Mouse (Mus musculus): ENCODE data around the gene Pacs1.

The Pacs1 gene

DNA sequence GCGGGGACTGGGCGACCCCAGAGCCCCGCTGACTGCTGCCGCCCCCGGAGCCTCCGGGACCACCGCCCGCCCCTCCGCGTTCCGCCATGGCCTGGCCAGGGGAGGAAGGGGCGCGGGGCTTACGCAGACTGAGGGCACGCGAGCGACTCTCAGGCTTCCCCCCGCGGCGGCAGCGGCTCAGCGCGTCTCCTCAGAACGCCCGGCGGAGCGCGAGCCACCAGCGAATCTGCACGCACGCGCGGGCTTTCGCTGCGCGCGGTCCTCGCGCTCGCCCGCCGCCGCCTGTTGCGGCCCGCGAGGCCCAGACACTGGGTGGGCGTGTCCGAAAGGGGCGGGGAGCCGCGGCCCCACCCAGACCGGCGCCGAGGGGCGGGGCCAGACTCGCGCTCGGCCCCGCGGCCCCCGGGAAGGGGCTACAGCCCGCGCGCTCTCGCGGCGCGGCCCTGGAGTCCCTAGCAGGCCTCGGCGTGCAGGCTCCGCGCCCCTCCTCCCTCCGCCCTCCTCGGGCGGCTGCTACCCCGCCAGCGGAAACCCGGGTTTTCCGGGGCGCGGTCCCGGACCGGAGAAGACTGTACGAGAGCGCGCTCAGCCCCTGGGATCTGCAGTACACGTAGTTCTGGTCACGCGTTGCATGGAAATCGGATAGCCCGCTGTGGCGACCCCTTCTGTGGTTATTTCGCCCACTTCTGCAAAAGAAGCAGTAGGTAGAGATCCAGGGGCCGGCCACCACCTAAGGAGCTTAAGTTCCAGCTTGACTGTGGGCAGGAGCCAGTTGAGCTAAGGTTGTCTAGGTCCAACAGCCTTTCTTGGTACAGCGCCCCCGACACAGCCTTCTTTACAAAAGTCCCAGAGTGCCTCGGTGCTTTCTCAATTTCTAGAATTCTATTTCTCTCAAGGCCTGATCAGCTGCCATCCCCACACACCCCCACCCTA, at the start of gene Pacs1:
TSS of gene Pacs1 (minus strand) at position 319 of the 933 bp plus-strand sequence.
- DNase-seq (ENCODE audit: low spot score in 2 of 2) = peak; percentile 74 to 87

DNA sequence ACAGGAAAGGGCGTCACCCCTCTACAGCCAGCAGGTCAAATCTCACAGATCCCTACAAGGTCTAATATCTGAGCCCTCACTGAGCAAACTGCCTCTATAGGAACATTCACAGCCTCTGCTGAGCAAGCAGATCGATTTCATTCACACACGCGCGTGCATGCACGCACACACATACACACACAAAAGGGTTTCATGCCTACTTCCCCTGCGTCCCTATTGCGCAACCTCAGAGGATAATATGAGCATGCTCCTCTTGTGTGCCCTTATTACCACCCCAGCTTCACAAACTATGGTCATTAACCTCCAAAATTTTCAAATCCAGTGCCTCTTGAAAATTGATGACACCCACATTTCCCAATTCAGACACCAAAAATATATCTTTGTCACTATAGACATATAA, 40.3 kb upstream of the Pacs1 start:
- no peak for DNase-seq (ENCODE audit: low spot score in 2 of 2)

DNA sequence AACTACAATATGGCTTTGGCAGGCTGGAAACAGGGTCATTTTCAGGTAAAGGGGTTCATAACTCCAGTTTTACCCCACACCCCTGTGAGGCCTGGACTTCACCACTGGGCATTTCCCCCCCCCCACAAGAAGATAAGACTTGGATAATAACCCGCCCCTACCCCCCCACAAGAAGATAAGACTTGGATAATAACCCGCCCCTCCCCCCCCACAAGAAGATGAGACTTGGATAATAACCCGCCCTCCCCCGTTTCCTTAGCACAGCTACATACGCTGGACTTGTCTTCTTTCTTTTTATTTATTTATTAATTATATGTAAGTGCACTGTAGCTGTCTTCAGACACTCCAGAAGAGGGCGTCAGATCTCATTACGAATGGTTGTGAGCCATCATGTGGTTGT, 36.1 kb upstream of the Pacs1 start:
- DNase-seq (ENCODE audit: low spot score in 2 of 2) = no peak

DNA sequence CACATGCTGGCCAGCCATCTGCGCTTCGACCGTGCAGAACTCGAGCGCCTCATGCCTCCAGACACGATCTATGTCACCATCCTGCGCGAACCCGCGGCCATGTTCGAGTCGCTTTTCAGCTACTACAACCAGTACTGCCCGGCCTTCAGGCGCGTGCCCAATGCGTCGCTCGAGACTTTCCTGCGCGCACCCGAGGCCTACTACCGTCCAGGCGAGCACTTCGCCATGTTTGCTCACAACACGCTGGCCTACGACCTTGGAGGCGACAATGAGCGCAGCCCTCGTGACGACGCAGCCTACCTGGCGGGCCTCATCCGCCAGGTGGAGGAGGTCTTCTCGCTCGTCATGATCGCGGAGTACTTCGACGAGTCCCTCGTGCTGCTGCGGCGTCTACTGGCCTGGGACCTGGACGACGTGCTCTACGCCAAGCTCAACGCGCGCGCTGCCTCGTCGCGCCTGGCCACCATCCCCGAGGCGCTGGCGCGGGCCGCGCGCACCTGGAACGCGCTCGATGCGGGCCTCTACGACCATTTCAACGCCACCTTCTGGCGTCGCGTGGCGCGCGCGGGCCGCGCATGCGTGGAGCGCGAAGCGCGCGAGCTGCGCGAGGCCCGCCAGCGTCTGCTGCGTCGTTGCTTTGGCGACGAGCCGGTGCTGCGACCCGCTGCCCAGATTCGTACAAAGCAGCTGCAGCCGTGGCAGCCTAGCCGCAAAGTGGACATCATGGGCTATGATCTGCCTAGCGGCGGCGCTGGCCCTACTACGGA, 34.2 kb upstream of the Pacs1 start:
- no peak for DNase-seq (ENCODE audit: low spot score in 2 of 2)

DNA sequence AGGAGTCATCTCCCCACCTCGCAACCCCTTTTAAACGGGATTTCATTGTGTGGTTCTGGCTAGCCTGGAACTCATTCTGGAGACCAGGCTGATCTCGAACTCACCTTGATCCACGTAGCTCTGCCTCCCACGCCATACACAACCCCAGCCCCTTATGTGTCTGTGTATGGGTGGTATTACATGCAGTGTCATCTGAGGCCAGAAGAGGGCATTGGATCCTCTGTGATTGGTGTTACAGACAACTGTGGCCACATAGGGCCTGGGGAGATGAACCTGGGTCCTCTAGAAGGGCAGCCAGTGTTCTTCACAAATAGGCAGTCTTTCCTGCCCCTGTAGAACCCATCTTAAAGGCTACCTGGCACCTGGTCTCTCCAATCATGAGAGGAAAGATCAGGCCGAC, 33.4 kb upstream of the Pacs1 start:
- no peak for DNase-seq (ENCODE audit: low spot score in 2 of 2)

DNA sequence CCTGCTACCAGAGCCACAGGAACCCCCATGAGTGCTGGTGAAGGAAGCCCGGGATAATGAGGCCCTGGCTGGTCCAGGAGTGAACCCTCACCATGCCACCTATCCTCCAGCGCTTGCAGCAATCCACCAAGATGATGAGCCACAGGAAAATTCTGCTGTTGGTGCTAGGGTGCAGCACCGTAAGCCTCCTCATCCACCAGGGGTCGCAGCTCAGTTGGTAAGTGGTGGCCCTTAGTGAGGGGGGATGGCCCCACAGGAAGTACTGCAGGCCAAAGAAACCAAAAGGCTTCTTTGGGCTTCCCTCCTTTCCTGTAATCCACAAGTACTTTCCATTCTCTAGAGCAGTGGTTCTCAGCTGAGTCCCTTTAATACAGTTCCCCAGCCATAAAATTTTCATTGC, 29.5 kb upstream of the Pacs1 start:
- DNase-seq (ENCODE audit: low spot score in 2 of 2) = peak in 1 of 2 experiments; percentile 38

DNA sequence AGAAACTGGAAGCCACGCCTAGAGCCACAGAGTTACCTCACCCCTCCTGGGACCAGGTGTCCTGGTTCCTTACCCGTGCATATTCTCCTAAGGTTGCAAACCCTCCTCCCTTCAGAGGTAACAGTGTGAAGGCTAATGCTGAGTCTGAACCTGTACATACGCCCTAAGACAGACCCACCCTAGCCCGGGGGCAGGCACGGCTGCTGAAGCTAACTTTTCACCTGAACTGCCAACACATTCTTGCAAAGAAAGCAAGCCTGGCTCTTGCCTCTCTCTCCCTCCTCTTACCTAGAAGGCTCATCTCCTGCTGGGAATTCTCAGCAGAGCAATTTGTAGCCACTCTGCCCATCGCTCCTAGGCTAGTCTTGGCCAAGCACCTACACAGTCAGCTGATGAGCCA, 27.7 kb upstream of the Pacs1 start:
- no peak for DNase-seq (ENCODE audit: low spot score in 2 of 2)

DNA sequence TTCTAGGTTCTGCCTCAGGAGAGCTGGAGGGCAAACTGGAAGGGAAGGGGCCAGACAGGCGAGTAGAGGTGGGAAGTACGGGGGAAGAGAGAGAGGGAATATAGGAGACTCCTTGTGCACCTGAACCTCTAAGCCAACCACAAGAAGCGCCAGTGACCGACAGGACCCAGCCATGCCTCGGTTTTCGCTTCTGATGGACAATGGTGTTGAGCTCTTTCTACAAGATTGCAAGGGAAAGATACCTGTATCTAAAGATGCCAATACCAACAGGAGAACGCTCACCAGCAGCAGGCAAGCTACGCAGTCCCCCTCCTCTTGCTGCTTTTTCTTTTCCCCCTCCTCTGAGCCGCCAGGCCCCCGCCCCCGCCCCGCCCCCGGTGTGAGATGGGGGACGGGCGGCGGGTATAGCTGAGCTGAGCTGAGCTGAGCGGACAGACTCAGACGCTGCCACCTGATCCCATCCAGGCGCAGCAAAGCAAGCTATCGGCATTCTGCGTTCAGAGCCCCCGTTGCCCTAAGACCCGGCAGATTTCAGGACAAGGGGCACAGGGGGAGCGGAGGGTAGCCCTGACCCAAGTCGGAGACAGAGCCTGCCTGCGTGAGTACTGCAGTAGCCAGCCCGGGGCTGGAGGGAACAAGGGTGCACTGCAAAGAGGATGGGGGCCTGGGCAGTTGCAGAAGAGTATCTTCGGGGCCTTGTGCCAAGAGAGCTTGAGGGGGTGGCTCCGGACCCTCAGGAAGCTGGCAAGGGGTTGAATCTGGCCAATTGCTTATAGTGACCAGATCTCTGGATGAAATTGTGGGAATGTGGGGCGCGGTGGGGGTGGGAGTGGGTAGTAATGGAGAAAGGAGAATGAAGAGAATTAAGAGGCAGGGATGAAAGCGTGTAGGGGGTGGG, 25.2 kb upstream of the Pacs1 start, which contains the start of gene Gal3st3:
TSS of gene Gal3st3 (plus strand) at position 429 of the 898 bp plus-strand sequence.
- peak in 1 of 2 experiments; percentile 52 for DNase-seq (ENCODE audit: low spot score in 2 of 2)

DNA sequence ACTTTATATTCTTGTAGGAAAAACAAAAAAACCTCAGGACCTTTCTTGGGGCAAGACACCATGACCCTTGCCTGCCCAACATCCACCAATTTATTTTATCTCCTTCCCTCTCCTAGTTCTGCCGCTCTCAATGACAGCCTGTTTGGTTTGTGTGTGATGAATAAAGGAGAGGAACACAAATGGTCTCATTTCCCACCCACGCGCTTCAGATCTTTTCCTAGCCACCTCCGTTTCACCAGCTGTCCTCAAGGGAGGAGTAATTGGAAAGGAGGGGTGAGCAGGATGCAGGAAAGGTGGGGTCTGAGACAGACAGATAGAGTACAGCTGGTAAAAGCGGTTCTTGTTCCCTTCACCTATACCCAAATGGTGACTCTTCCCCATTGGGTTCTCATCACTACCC, 23.7 kb upstream of the Pacs1 start:
- DNase-seq (ENCODE audit: low spot score in 2 of 2) = peak in 1 of 2 experiments; percentile 53

DNA sequence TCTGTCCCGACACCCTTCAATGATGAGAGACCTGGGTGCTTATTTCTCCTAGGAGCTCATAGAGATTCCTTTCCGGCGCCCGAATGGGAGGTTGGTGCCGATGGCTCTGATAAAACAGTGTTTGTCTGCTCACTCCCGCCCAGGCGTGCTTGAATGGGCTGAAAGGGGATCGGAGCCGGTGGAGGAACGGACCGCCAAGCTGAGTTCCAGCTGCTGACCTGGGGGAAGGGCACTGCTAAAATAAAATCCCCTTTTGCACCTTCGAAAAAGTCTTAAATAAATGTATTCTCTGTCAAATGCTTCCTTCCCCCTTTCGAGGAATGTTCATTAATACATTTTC, 22.8 kb upstream of the Pacs1 start:
- no peak for DNase-seq (ENCODE audit: low spot score in 2 of 2)

DNA sequence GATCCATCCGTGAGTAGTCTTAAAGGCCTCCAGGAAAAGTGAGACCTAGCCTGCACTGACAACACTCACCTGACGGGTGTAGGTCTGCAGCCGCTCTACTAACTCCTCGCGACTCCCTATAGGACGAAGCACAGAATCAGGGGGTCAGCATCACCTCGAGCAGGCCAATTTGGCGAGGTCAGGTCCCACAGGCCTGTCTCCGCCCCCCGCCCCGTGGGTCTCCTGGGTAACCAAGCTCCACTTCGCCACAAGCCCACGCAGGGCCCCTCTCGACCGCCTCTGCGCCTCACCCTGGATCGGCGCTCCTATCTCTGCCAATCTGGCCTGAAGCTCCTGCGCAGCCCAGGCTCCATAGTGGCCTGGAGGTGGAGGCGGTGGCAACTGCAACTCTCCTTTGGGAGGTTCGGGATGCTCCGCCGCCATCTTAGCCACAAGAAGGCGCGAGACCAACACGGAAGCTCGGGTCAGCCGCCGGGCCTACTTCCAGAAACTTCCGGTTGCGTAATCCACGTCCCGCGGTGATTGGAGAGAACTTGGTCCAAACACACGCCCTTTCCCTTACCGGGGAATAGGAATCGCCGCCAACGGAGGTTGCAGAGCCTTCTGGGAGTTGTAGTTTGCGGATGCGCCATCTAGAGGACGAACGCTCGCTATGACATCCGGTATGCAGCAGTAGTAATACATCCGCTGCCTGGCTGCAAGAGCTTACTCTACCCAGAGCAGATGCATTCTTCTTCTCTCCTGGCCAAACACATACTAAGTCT, 22.2 kb upstream of the Pacs1 start, which contains the start of gene Sf3b2:
TSS of gene Sf3b2 (minus strand) at position 484 of the 764 bp plus-strand sequence.
- DNase-seq (ENCODE audit: low spot score in 2 of 2) = peak; percentile 98

DNA sequence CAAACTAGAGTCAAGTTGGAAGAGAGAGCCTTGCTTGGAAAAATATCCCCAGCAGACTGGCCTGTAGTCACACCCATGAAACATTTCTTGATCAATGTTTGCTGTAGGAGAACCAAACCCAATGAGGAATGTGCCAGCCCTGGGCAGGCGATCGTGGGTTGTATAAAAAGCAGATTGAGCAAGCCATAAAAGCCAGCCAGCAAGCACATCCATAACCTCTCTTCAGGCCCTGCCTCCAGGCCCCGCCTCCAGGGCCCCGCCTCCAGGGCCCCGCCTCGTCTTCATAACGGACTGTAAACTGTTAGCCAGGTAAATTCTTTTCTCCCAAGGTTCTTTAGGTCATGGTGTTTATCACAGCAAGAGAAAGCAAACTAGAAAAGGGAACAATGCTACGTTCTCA, 5.5 kb upstream of the Pacs1 start:
- no peak for DNase-seq (ENCODE audit: low spot score in 2 of 2)

DNA sequence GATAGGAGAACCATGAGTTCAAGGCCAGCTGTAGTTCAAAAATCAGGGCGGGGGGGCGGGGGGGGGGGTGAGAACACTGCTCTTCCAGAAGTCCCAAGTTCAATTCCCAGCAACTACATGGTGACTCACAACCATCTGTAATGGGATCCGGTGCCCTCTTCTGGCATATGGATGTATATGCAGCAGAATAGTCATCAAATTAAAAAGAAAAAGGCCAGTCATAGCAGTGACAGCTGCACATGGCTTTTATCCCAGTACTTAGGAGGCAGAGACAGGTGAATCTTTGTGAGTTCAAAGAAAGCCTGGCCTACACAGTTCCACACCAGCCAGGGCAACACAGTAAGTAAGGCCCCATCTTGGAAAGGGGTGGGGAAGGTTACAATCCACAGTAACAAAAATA, 4.2 kb upstream of the Pacs1 start:
- DNase-seq (ENCODE audit: low spot score in 2 of 2) = no peak

DNA sequence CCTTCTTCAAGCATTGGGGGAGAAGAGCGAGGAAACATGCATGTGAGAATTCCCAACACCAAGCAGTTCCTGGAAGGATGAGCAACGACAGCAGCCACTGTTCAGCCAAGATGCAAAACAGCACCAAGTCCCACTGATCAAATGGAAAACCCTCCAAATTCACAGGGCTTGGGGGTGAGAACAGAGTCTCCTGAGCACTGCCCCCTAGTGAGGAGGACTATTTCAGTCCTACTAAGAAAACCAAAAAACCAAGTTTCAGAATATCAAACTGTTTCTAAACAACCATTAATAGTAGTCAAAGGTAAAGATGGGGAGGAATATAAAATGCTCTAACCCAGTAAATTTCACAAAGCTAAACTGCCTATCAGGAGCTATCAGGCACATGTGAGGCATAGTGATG, 3.6 kb upstream of the Pacs1 start:
- DNase-seq (ENCODE audit: low spot score in 2 of 2) = no peak

DNA sequence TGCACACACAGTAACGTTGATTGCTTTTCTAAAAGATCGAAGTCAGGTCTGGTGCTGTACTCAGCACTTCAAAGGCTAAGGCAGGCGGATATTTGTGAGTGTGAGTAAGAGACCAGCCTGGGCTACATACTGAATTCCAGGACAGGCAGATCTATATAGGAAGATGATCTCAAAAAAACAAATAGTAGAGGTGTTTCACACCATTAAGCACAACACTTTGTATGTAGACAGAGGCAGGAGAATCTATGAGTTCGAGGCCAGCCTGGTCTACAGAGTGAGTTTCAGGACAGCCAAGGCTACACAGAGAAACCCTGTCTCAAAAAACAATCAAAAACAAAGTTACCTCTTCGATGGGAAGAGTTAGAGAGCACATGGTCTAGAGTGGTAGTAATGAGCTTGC, 2.8 kb upstream of the Pacs1 start:
- no peak for DNase-seq (ENCODE audit: low spot score in 2 of 2)

DNA sequence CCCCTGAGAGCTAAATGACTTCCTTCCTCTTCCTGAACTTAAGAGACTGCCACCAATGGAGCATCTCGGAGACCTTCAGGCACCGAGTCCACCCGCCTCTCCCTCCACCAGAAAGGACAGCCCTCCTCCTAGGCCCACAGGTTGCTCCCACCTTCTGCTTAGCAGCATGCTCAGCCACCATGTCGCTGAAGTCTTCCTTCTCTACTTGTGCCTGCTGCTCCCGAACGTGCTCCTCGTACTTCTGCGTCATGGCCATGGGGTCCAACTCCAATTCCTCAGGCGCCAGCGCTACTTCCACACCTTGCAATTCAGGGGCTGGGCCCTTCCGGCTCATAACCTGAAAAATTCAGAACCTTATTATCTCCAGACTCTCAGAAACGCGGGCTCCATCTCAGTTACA, 1.7 kb upstream of the Pacs1 start:
- no peak for DNase-seq (ENCODE audit: low spot score in 2 of 2)

DNA sequence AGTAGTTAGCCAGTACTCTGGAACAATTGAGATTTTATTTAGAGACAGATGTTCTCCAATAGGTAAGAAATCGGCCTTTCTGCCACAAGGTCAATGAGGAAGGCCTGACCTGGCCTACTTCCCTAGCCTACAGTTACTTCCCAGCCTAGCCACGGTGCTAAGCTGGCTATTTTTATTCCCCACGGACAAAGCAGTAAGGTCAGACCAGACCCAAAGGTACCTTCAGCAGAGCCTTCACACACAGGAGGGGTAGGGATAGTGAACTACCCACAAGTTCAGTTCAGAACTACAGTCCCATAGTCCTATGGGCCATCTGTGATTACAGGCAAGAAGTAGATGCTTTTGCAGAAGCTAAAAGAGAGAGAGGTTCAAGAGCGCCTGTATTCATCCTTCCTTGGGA, 997 bp upstream of the Pacs1 start:
- DNase-seq (ENCODE audit: low spot score in 2 of 2) = no peak

DNA sequence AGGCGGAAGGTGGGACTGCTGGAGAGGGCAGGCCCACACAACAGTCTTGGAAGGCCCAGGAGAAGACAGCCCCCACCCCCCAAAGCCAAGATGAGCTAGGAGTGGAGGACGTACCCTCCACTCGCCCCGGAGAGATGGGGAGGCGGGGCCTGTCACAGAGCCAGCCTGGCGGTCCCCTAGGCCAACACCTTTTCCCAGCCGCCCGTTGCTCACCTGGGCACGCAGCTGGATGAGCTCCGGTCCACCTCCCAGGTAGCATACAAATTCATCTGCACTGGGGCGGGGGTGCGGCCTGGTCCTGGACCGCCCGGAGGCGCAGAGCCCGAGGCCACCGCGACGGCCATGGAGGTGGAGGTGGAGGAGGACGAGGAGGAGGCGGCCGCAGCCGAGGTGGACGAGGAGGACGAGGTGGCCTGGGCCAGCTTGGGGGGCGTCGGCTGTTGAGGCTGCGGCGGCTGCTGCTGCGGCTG, 558 bp downstream of the Pacs1 start:
- peak; percentile 44 to 53 for DNase-seq (ENCODE audit: low spot score in 2 of 2)

DNA sequence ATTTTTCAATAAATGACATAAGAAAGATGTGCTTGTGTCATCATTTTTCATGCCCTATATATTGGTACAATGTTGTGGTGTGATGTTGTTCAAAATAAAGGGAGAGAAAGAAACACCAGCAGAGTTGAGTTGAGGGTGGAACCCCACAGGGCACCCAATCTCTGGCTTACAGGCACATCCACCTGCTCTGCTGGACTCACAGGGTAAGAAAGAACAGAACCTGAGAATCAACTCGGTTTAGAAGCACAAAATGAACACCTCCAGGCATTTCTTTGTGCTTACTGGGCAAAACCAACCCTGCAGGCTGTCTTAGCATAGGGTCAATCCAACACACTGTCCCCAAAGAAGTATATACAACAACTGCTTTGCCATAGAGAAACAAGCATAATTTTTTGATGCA, 1.5 kb downstream of the Pacs1 start:
- DNase-seq (ENCODE audit: low spot score in 2 of 2) = no peak

DNA sequence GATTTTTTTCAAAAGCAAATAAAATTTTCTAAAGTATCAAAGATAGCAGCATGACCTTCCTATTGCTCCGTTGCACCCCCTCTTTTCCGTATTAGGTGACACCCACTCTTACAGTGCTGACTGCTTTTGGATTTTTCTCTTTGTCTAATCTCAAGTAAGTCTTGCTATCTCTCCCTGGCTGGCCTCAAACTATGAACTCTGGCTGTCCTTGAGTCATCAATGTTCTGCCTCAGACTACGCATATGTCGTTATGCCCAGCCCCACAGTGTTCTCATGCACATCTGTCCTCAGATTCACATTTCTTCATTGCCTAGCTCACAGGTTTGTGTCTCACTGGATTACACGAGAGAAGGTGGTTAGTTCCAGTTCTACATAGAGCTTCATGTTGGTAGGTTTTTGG, 3.5 kb downstream of the Pacs1 start:
- no peak for DNase-seq (ENCODE audit: low spot score in 2 of 2)

DNA sequence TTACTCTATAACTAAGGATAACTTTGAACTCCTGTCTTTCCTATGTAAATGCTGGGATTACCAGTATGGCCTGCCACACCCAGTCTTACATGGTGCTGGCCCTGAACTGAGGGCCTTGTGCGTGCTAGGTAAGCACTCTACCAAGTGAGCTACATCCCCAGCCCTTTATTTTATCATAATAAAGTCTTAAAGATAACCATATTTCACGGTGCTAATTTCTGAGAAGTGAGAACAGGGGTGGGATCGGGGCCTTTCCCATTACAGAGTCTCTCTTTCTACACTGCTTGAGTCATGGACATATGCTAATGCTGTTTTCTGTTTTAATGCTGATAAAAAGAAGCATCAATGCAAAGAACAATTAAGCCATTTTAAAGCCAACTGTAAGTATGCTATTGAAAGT, 4.0 kb downstream of the Pacs1 start:
- no peak for DNase-seq (ENCODE audit: low spot score in 2 of 2)

All from frontal cortex, postnatal 10 days (tissue).